Mouse (Mus musculus): Measurements from ENCODE around the gene Hmgb1. TPM values are rescaled to one million over a fixed set of nuclear protein-coding genes. Genes with fewer than 3 reads are reported as not detected.

The Hmgb1 gene
- polyA plus RNA-seq, 1 experiment = 30.2 TPM

GRCm38 (mm10) chr5:149009111-149009510 lies 175.2 kb downstream of the Hmgb1 start:
- WGBS = 72% methylated on average over 3 of the region's 3 CpGs
- DNase-seq (ENCODE audit: low read depth, low spot score) = no peak

GRCm38 (mm10) chr5:149007295-149007646 lies 177.0 kb downstream of the Hmgb1 start:
- no peak for DNase-seq (ENCODE audit: low read depth, low spot score)
- 16% methylated on average over 5 of the region's 5 CpGs for WGBS

- peak; percentile 95 for DNase-seq (ENCODE audit: low read depth, low spot score)
- 5% methylated on average over 26 of the region's 26 CpGs for WGBS
Observed at GRCm38 (mm10) chr5:149006362-149007294, 177.7 kb downstream of the Hmgb1 start.

DNA sequence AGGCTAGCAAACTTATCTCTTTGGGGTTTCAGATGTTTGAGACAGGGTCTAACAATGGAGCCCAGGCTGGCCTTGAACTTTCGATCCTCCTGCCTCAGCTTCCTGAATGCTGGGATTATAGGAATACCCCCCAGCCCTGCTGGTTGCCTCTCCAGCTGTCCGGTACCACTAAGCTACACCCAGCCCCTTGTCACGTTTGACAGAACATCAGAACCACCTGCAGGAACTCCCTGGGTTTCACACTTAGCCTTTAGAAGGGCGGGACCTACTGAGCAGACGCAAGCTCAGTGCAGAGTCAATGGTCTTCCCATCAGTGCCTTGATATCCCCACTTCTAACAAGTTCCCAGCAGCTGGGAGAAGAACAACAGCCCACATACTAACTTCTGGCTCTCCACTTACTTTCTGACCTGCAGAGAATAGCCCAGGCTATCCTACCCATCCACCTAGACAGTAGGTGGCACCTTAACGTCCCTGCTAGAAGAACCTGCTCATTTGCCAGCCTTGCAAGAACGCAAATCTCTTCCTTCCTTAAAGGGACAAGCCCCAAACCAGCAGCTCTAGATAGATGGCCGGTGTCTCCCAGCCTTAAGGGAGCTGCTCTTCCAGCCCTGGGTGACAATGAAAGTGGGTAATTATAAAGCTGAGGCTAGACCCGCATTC lies 178.5 kb downstream of the Hmgb1 start:
- 39% methylated on average over 9 of the region's 9 CpGs for WGBS
- DNase-seq (ENCODE audit: low read depth, low spot score) = no peak

- 55% methylated on average over 9 of the region's 9 CpGs for WGBS
- no peak for DNase-seq (ENCODE audit: low read depth, low spot score)
Observed at GRCm38 (mm10) chr5:149005083-149005482, 179.2 kb downstream of the Hmgb1 start.

- no peak for DNase-seq (ENCODE audit: low read depth, low spot score)
- WGBS = 63% methylated on average over 2 of the region's 2 CpGs
Observed at GRCm38 (mm10) chr5:149003137-149003536, 181.2 kb downstream of the Hmgb1 start.

- 49% methylated on average over 6 of the region's 6 CpGs for WGBS
- DNase-seq (ENCODE audit: low read depth, low spot score) = no peak
Observed at GRCm38 (mm10) chr5:149002803-149003115, 181.5 kb downstream of the Hmgb1 start.

GRCm38 (mm10) chr5:149002034-149002802 lies 182.1 kb downstream of the Hmgb1 start:
- no peak for DNase-seq (ENCODE audit: low read depth, low spot score)

GRCm38 (mm10) chr5:148999802-149000201 lies 184.5 kb downstream of the Hmgb1 start:
- DNase-seq (ENCODE audit: low read depth, low spot score) = no peak
- WGBS = 90% methylated on average over 7 of the region's 7 CpGs

More at GRCm38 (mm10) chr5:149002034-149002802, 182.1 kb downstream of the Hmgb1 start:
- 22% methylated on average over 20 of the region's 20 CpGs for WGBS

GRCm38 (mm10) chr5:148998512-148998911 lies 185.8 kb downstream of the Hmgb1 start:
- no peak for DNase-seq (ENCODE audit: low read depth, low spot score)
- WGBS = 87% methylated on average over 14 of the region's 14 CpGs

DNA sequence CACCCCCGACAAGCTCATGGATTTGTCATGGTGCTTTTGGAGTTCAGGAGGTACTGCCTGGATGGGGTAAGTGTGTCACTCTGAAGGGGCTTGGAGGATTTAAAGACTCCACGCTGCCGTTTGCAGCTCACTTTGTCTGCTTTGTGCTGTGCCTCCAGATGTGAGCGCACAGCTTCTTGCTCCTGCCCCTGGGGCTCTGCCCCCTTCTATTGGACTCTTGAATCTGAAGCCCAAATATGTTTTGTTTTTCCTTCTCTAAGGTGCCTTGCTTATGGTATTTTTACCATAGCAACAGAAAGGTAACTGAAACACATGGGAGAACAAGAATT lies 187.6 kb downstream of the Hmgb1 start:
- WGBS = 75% methylated on average over 4 of the region's 4 CpGs
- DNase-seq (ENCODE audit: low read depth, low spot score) = no peak

Other genes with a start within 250 kb of the Hmgb1 start
- gene Gm42791, start 189.3 kb downstream of the Hmgb1 start, polyA plus RNA-seq (2012; rRNA removed) = not detected in 2 replicates
- 6.8 and 10.2 TPM in 2 replicates for gene Uspl1, start 139 bp downstream of the Hmgb1 start, polyA plus RNA-seq (2012; rRNA removed)
- gene Alox5ap, start 80.3 kb upstream of the Hmgb1 start, polyA plus RNA-seq (2012; rRNA removed) = 15.7 and 15.9 TPM in 2 replicates
- 1.8 and 2.0 TPM in 2 replicates for gene Medag, start 227.3 kb upstream of the Hmgb1 start, polyA plus RNA-seq (2012; rRNA removed)